Mouse (Mus musculus) brain, embryonic 14.5 days (tissue): ENCODE measurements around the gene Rps6ka3.

ENCODE experiments used
- CTCF ChIP-seq: fragments of 200-500 bp; IDR thresholded peaks from 2 replicates; pipeline ENCODE4 v1.5.1; 2012; ENCODE audit warnings: inconsistent platforms, mild to moderate bottlenecking, moderate library complexity, borderline replicate concordance; ENCODE audit not compliant: insufficient read depth, insufficient read length; ENCODE audit errors: extremely low read depth
- POLR2A ChIP-seq: fragments of 200-500 bp; IDR thresholded peaks from 2 replicates; pipeline ENCODE4 v1.6.1; 2012; ENCODE audit warnings: mild to moderate bottlenecking, inconsistent platforms, borderline replicate concordance; ENCODE audit not compliant: poor library complexity, insufficient read depth, insufficient read length, severe bottlenecking; ENCODE audit errors: extremely low read depth

- TF ChIP-seq POLR2A (no peak), CTCF (no peak)
These were observed 154.4 kb downstream of the Rps6ka3 start for GRCm38 (mm10) chrX:159364506-159364905.
